Mouse (Mus musculus): ENCODE measurements around the gene Capzb. TPM values are rescaled to one million over a fixed set of nuclear protein-coding genes. Genes with fewer than 3 reads are reported as not detected.

The Capzb gene
- total and polyA plus RNA-seq, 3 experiments, result 103 to 354 TPM; not detected in 1

- Histone ChIP-seq H3K9me3 (replicated peaks; ENCODE audit: insufficient read depth, low read length) (no peaks in the 10 kb centered on the region), H3K36me3 (ENCODE audit: control insufficient read depth in 1 of 2, insufficient read depth in 2 of 2, low read length in 2 of 2) (peaks cover 0 to 4% of the 10 kb centered on the region in 2 experiments; a peak in 1 of 4 replicates), H3K79me2 (ENCODE audit: control insufficient read depth, insufficient read depth, low read length, poor library complexity) (no peaks in the 10 kb centered on the region), H3K9ac (ENCODE audit: control insufficient read depth, low read depth, low read length, poor library complexity, severe bottlenecking) (no peak overlapping the region), H3K4me3 (ENCODE audit: control insufficient read depth in 1 of 2, insufficient read depth in 1 of 2, low read depth in 2 of 2, low read length in 2 of 2) (no peak overlapping the region), H3K4me1 (ENCODE audit: control insufficient read depth in 1 of 2, insufficient read depth in 2 of 2, low read length in 2 of 2) (no peaks in the 10 kb centered on the region), H3K27ac (ENCODE audit: control insufficient read depth, low read depth, low read length) (no peak overlapping the region), H3K27me3 (ENCODE audit: control insufficient read depth in 1 of 2, insufficient read depth in 2 of 2, low read length in 2 of 2) (no peaks in the 10 kb centered on the region)
- no peak for TF ChIP-seq ELF1 (IDR thresholded peaks at IDR 0.05; ENCODE audit: low read depth, low read length)
- TF ChIP-seq MEF2A (IDR thresholded peaks at IDR 0.05; ENCODE audit: extremely low read depth, insufficient replicate concordance, low read depth, low read length, poor library complexity, severe bottlenecking), result no peak
- TF ChIP-seq USF2 (IDR thresholded peaks at IDR 0.05; ENCODE audit: borderline replicate concordance in 1 of 2, insufficient read depth in 1 of 2, low read depth in 1 of 2, low read length in 2 of 2), result no peak
- no peak for TF ChIP-seq BHLHE40 (IDR thresholded peaks at IDR 0.05; ENCODE audit: borderline replicate concordance, low read depth, low read length)
- no peak for TF ChIP-seq UBTF (IDR thresholded peaks at IDR 0.05; ENCODE audit: borderline replicate concordance, insufficient read depth, low read depth, low read length)
- TF ChIP-seq RAD21 (IDR thresholded peaks at IDR 0.05; ENCODE audit: low read depth, low read length), result no peak
- DNase-seq (ENCODE audit: low read depth, low spot score), result no peak
These were observed 87.8 kb downstream of the Capzb start for GRCm38 (mm10) chr4:139280530-139280929.

GRCm38 (mm10) chr4:139281791-139282345, 89.2 kb downstream of the Capzb start:
- Histone ChIP-seq H3K9me3 (replicated peaks; ENCODE audit: insufficient read depth, low read length) (no peaks in the 10 kb centered on the region), H3K4me1 (ENCODE audit: control insufficient read depth in 1 of 2, insufficient read depth in 2 of 2, low read length in 2 of 2) (no peaks in the 10 kb centered on the region), H3K36me3 (ENCODE audit: control insufficient read depth in 1 of 2, insufficient read depth in 2 of 2, low read length in 2 of 2) (peaks cover 0 to 3% of the 10 kb centered on the region in 2 experiments; a peak in 1 of 4 replicates), H3K27ac (ENCODE audit: control insufficient read depth, low read depth, low read length) (no peak overlapping the region), H3K9ac (ENCODE audit: control insufficient read depth, low read depth, low read length, poor library complexity, severe bottlenecking) (no peak overlapping the region), H3K27me3 (ENCODE audit: control insufficient read depth in 1 of 2, insufficient read depth in 2 of 2, low read length in 2 of 2) (no peaks in the 10 kb centered on the region), H3K4me3 (ENCODE audit: control insufficient read depth in 1 of 2, insufficient read depth in 1 of 2, low read depth in 2 of 2, low read length in 2 of 2) (no peak overlapping the region), H3K79me2 (ENCODE audit: control insufficient read depth, insufficient read depth, low read length, poor library complexity) (no peaks in the 10 kb centered on the region)
- TF ChIP-seq E2F4 (IDR thresholded peaks at IDR 0.05; ENCODE audit: borderline replicate concordance, low read depth, low read length) (no peak), SIN3A (IDR thresholded peaks at IDR 0.05; ENCODE audit: low read length) (no peak), MXI1 (IDR thresholded peaks at IDR 0.05; ENCODE audit: low read depth, low read length) (no peak), USF2 (IDR thresholded peaks at IDR 0.05; ENCODE audit: borderline replicate concordance in 1 of 2, insufficient read depth in 1 of 2, low read depth in 1 of 2, low read length in 2 of 2) (no peak), BHLHE40 (IDR thresholded peaks at IDR 0.05; ENCODE audit: borderline replicate concordance, low read depth, low read length) (no peak)
- DNase-seq (ENCODE audit: low read depth, low spot score), result no peak

GRCm38 (mm10) chr4:139282955-139283417, 90.3 kb downstream of the Capzb start:
- H3K36me3 ChIP-seq (ENCODE audit: control insufficient read depth in 1 of 2, insufficient read depth in 2 of 2, low read length in 2 of 2), result peaks cover 0 to 2% of the 10 kb centered on the region in 2 experiments; a peak in 1 of 4 replicates
- no peaks in the 10 kb centered on the region for H3K27me3 ChIP-seq (ENCODE audit: control insufficient read depth in 1 of 2, insufficient read depth in 2 of 2, low read length in 2 of 2)
- H3K79me2 ChIP-seq (ENCODE audit: control insufficient read depth, insufficient read depth, low read length, poor library complexity), result no peaks in the 10 kb centered on the region
- no peak overlapping the region for H3K27ac ChIP-seq (ENCODE audit: control insufficient read depth, low read depth, low read length)
- H3K9ac ChIP-seq (ENCODE audit: control insufficient read depth, low read depth, low read length, poor library complexity, severe bottlenecking), result no peak overlapping the region
- no peaks in the 10 kb centered on the region for H3K9me3 ChIP-seq (replicated peaks; ENCODE audit: insufficient read depth, low read length)
- no peak for TF ChIP-seq E2F4 (IDR thresholded peaks at IDR 0.05; ENCODE audit: borderline replicate concordance, low read depth, low read length)
- no peak for TF ChIP-seq ZMIZ1 (IDR thresholded peaks at IDR 0.05; ENCODE audit: low read depth, low read length)
- TF ChIP-seq CHD1 (IDR thresholded peaks at IDR 0.05; ENCODE audit: low read depth, low read length), result no peak
- no peak overlapping the region for H3K4me3 ChIP-seq (ENCODE audit: control insufficient read depth in 1 of 2, insufficient read depth in 1 of 2, low read depth in 2 of 2, low read length in 2 of 2)
- H3K4me1 ChIP-seq (ENCODE audit: control insufficient read depth in 1 of 2, insufficient read depth in 2 of 2, low read length in 2 of 2), result no peaks in the 10 kb centered on the region
- DNase-seq (ENCODE audit: low read depth, low spot score), result no peak
